Mouse (Mus musculus) urinary bladder, postnatal 10 days (tissue): ENCODE data around the gene Atg16l1.

Experiments used
- DNase-seq: peaks from one replicate; pipeline ENCODE4 v3.0.0; 2022; ENCODE audit warnings: low spot score

Atg16l1 gene

DNA sequence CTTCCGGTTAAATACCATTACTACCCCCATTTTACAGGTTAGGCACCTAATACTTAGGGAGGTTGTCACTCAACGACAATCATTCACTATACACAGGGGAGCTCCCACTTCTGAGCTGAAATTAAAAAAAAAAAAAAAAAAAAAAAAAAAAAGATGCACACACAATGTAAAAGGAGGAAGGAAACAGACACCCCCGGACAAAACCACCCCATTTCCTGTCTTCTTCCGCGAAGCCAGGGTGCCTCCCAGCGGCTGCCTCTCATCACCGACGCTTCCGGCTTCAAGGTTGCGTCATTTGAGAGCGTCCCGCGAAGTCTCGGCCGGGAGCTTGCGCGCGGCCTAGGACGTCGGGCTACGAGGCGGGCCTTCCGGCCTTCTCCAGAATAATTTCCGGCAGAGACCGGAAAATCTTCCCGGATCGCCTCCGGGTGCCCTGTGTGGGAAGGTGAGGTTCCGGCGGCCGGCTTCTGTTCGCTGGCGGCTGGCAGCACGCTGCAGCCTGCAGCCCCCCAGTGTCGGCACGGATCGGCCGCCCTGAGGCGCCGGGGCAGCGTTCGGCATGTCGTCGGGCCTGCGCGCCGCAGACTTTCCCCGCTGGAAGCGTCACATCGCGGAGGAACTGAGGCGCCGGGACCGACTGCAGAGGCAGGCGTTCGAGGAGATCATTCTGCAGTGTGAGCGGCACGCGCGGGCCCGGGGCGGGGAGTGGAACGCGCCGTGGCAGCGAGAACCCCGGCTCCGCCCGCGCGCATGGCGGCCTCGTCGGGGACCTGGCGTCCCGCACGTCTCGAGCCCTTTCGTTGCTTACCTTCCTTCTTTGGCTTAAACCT, at the start of gene Atg16l1:
Atg16l1 (plus strand) TSS at position 230 of the 830 bp plus-strand sequence.
- DNase-seq: peak; percentile 64

- DNase-seq: no peak
Observed at GRCm38 (mm10) chr1:87706361-87706760, 49.3 kb upstream of the Atg16l1 start.

GRCm38 (mm10) chr1:87709020-87709419, 46.6 kb upstream of the Atg16l1 start:
- no peak for DNase-seq

- DNase-seq: no peak
Observed at GRCm38 (mm10) chr1:87709661-87710270, 45.9 kb upstream of the Atg16l1 start.

GRCm38 (mm10) chr1:87711938-87712613, 43.6 kb upstream of the Atg16l1 start:
- no peak for DNase-seq

DNA sequence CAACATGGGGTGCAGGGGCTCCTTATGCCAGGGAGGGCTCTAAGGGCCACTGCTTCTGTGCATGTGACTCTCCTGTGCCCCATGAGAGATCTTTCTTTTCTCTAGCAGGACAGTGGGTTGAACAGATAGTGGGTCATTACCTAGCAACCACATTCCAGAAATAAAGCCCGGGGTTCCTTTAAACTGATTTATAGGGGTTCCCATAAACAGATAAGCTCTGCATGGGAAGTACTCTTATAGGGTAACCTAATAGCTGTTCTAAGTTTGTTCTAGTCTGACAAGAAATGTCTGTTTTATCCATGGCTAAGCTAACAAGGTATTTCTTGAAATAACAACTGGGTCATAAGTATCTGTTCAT, 43.1 kb upstream of the Atg16l1 start:
- no peak for DNase-seq

DNA sequence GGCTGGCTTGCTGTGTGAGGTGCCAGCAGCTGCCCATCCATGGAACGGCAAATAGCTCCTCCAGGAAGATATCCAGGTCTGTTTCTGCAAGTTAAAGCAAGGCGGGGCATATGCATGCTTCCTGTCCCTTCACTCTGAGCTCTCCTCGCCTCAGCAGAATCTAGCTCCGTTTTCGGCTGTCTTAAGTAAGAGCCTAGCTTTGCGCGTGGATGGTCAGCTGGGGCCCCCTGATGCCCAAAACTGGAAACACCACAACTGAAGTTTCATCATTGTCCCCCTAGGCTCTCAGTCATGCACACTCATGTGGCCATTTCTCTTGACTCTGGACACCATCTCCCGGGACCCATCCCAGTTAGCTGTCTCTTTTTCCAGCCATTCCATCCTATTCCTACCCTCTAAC, 34.3 kb upstream of the Atg16l1 start:
- DNase-seq: no peak

- DNase-seq: no peak
Observed at GRCm38 (mm10) chr1:87722081-87722480, 33.6 kb upstream of the Atg16l1 start.

DNA sequence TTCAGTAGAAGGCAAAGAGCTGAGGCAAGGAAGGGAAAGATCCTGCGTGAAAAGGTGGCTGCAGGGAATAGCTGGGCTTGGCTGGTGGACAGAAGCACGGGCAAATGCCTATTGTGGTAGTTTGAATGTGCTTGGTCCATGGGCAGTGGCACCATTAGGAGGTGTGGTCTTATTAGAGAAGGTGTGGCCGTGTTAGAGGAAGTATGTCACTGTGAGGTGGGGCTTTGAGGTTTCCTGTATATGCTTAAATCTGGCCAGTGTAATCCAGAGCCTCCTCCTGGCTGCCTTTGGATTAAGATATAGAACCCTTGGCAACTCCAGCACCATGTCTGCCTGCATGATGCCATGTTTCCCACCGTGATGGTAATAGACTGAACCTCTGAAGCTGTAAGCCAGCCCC, 32.3 kb upstream of the Atg16l1 start:
- DNase-seq: no peak

GRCm38 (mm10) chr1:87729070-87729469, 26.6 kb upstream of the Atg16l1 start:
- DNase-seq: no peak

DNA sequence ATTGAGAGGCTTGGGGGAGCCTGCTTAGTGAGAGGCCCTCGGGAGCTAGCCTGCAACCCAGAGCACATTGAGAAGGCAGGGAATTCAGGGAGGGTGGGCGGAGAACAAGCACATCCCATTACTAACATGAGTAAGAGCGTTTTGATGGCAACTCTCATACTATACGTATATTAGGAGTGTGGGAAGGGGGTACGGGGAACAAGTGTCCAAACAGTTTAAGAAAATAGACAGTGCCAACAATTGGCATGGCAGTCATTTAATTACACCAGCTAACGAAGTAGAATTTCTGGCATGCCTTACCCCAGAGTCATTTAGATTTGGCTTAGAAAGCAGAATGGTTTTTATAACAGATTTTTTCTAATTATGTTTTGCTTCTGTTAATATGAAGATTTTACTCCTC, 25.8 kb upstream of the Atg16l1 start:
- DNase-seq: no peak

GRCm38 (mm10) chr1:87730271-87730670, 25.4 kb upstream of the Atg16l1 start:
- no peak for DNase-seq

GRCm38 (mm10) chr1:87733212-87733611, 22.5 kb upstream of the Atg16l1 start:
- DNase-seq: no peak

GRCm38 (mm10) chr1:87734153-87734552, 21.5 kb upstream of the Atg16l1 start:
- DNase-seq: no peak

GRCm38 (mm10) chr1:87740584-87741290, 14.9 kb upstream of the Atg16l1 start:
- DNase-seq: no peak

GRCm38 (mm10) chr1:87749360-87749973, 6.2 kb upstream of the Atg16l1 start:
- no peak for DNase-seq

- DNase-seq: no peak
Observed at GRCm38 (mm10) chr1:87763821-87764220, 8.2 kb downstream of the Atg16l1 start.

DNA sequence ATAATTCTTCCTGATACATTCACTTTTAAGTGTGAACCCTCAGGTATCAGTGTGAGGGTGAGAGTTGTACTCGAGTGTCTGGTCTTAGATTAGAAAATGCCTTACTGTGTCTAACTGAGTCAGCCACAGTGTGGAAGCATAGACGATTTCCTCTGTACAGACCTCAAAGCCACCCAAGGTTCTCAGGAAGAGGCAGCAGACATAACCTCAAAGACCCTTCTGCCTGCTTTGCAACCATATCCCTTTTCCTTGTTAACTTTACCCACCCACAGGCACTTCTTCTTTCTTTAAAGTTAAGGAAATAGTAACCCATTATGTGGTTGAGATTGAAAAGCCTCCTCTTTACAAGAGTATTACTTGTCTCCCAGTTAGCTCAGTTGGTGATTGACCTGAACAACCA, 10.1 kb downstream of the Atg16l1 start:
- DNase-seq: no peak

GRCm38 (mm10) chr1:87766233-87766632, 10.6 kb downstream of the Atg16l1 start:
- DNase-seq: no peak

DNA sequence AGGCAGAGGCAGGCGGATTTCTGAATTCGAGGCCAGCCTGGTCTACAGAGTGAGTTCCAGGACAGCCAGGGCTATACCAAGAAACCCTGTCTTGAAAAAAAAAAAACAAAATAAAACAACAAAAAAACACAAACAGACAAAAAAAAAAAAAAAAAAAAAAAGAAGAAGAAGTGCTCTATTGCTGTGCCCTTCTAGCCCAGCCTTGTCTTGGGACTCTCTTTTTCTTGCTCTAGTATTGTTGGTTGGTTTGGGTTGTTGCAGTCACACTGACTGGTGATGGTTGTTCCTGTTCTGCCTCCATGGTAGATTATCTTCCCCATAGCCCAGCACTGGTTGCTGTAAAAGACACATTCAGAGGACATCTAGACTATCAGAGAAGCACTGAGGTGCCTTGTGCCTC, 13.6 kb downstream of the Atg16l1 start:
- DNase-seq: no peak

GRCm38 (mm10) chr1:87770486-87770885, 14.8 kb downstream of the Atg16l1 start:
- DNase-seq: no peak

DNA sequence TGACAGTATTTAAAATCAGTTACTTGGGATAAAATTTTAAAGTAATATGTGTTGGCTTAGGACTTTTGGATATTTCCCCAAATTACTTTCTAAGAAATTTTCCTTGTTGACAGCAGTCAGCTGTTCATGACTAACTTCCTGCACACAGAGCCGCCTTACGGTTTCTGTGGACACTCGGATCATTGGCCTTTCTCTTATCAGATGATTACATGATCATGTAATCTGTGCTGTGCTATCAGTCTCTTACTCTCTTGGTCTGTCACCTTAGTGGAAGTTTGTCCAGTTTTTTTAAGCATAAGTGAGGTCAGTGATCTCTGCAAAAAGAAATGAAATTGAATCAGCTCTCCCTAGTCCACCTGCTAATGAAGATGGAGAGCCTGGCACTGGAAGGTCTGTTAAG, 16.1 kb downstream of the Atg16l1 start:
- no peak for DNase-seq
